Mouse (Mus musculus) heart, embryonic 14.5 days (tissue): Measurements from ENCODE around the gene Ascl2. TPM values are rescaled to one million over a fixed set of nuclear protein-coding genes. Genes with fewer than 3 reads are reported as not detected.

ENCODE experiments used
- ATAC-seq: fragments of 200-750 bp; cut with Nextera tagmentation; 2 replicates; pipeline ENCODE4 v1.8.0; 2017; ENCODE audit warnings: low read depth, moderate TSS enrichment; ENCODE audit not compliant: insufficient number of reproducible peaks, insufficient read depth, low FRiP score
- H3K27ac ChIP-seq, 2 experiments: fragments of 200-500 bp in 1 of 2; fragments of 300-500 bp in 1 of 2; sonication (generic) in 1 of 2; replicated peaks in 1 of 2; 2 replicates each; pipeline ENCODE4 v1.5.1; 2012 to 2014; ENCODE audit warnings: low read depth in 2 of 2, low read length in 2 of 2, control low read depth in 1 of 2, mild to moderate bottlenecking in 1 of 2, mixed read lengths in 1 of 2; ENCODE audit not compliant: control insufficient read depth in 1 of 2, insufficient read depth in 1 of 2
- H3K27me3 ChIP-seq: fragments of 300-500 bp; sonication (generic); 2 replicates; pipeline ENCODE4 v1.6.1; 2014; ENCODE audit warnings: mild to moderate bottlenecking, low read length, control low read depth; ENCODE audit not compliant: control insufficient read depth, insufficient read depth
- H3K36me3 ChIP-seq: fragments of 300-500 bp; sonication (generic); 2 replicates; pipeline ENCODE4 v1.6.1; 2014; ENCODE audit warnings: mild to moderate bottlenecking, control low read depth, low read length, mixed read lengths; ENCODE audit not compliant: control insufficient read depth, insufficient read depth
- H3K4me1 ChIP-seq, 2 experiments: fragments of 200-500 bp in 1 of 2; fragments of 300-500 bp in 1 of 2; sonication (generic) in 1 of 2; 2 replicates each; pipeline ENCODE4 v1.6.1; 2012 to 2014; ENCODE audit warnings: low read length in 2 of 2, control low read depth in 1 of 2, mixed read lengths in 1 of 2; ENCODE audit not compliant: control insufficient read depth in 2 of 2, insufficient read depth in 2 of 2
- H3K4me2 ChIP-seq: fragments of 300-500 bp; sonication (generic); 2 replicates; pipeline ENCODE4 v1.6.1; 2014; ENCODE audit warnings: mild to moderate bottlenecking, low read length
- H3K4me3 ChIP-seq, 2 experiments: fragments of 200-500 bp in 1 of 2; fragments of 300-500 bp in 1 of 2; sonication (generic) in 1 of 2; 2 replicates each; pipeline ENCODE4 v1.5.1; 2012 to 2014; ENCODE audit warnings: low read length in 2 of 2, mild to moderate bottlenecking in 2 of 2, control low read depth in 1 of 2, low read depth in 1 of 2, moderate library complexity in 1 of 2; ENCODE audit not compliant: control insufficient read depth in 1 of 2, insufficient read depth in 1 of 2
- H3K9ac ChIP-seq: fragments of 300-500 bp; sonication (generic); 2 replicates; pipeline ENCODE4 v1.6.1; 2014; ENCODE audit warnings: mild to moderate bottlenecking, low read length
- H3K9me3 ChIP-seq: fragments of 300-500 bp; sonication (generic); 2 replicates; pipeline ENCODE4 v1.6.1; 2016; ENCODE audit warnings: low read length, control low read depth; ENCODE audit not compliant: control insufficient read depth
- WGBS: fragments of 180-500 bp; shearing (Covaris S2); extraction: QIAGEN DNeasy Blood & Tissue Kit; methylation state at CpG from one replicate; pipeline ENCODE4 v1.1.7; 2014; 5-methylcytosine and 5-hydroxymethylcytosine counted together
- polyA plus RNA-seq: library from polyadenylated mRNA; unstranded; fragments of >200 nt; fragmentation: Nextera tagmentation; extraction: Ambion mirVana; gene quantifications from 2 replicates; pipeline ENCODE4 v1.2.1, GENCODE M21; 2014

The Ascl2 gene
- polyA plus RNA-seq, 1 experiment from 2014 or later, result 0.18 TPM

- Histone ChIP-seq H3K9ac (no peak within 1 kb of the TSS), H3K27ac (no peak within 1 kb of the TSS), H3K4me2 (no peak within 1 kb of the TSS), H3K9me3 (no peaks in the 10 kb centered on the region), H3K27me3 (peaks cover under 1% of the 10 kb centered on the region; the same call in 1 of the 2 replicates), H3K4me3 (no peak within 1 kb of the TSS), H3K4me1 (peaks cover 4 to 7% of the 10 kb centered on the region in 2 experiments; a peak in 2 of 4 replicates), H3K36me3 (no peaks in the 10 kb centered on the region)
- 69% methylated on average over 3 of the region's 3 CpGs for WGBS
- no peak for ATAC-seq
Observed at GRCm38 (mm10) chr7:142931028-142931427, 38.0 kb downstream of the Ascl2 start, which contains the start of gene Th. Gene Th (minus strand): TSS chr7:142931128.

- no peak overlapping the region for H3K27ac ChIP-seq
- no peak overlapping the region for H3K4me3 ChIP-seq
- WGBS, result 48% methylated on average over 2 of the region's 2 CpGs
- H3K9ac ChIP-seq, result no peak overlapping the region
- no peak overlapping the region for H3K4me2 ChIP-seq
- H3K36me3 ChIP-seq, result no peaks in the 10 kb centered on the region
- no peak for ATAC-seq
- peaks cover 4% of the 10 kb centered on the region; the same call in 1 of the 2 replicates for H3K27me3 ChIP-seq
- H3K9me3 ChIP-seq, result no peaks in the 10 kb centered on the region
- H3K4me1 ChIP-seq, result peaks cover 4 to 7% of the 10 kb centered on the region in 2 experiments; a peak in 2 of 4 replicates
Observed at GRCm38 (mm10) chr7:142929516-142929915, 39.5 kb downstream of the Ascl2 start.

GRCm38 (mm10) chr7:142927293-142927692 is 41.8 kb downstream of the Ascl2 start:
- no peak for ATAC-seq
- 79% methylated on average over 8 of the region's 8 CpGs for WGBS
- no peak overlapping the region for H3K27ac ChIP-seq
- H3K27me3 ChIP-seq, result peaks cover 9% of the 10 kb centered on the region
- peaks cover 4 to 7% of the 10 kb centered on the region in 2 experiments; a peak in 2 of 4 replicates for H3K4me1 ChIP-seq
- no peaks in the 10 kb centered on the region for H3K9me3 ChIP-seq
- no peak overlapping the region for H3K4me2 ChIP-seq
- no peak overlapping the region for H3K4me3 ChIP-seq
- no peak overlapping the region for H3K9ac ChIP-seq
- H3K36me3 ChIP-seq, result no peaks in the 10 kb centered on the region

GRCm38 (mm10) chr7:142918641-142919628 is 50.1 kb downstream of the Ascl2 start:
- peak; percentile 47 for ATAC-seq
- H3K36me3 ChIP-seq, result no peaks in the 10 kb centered on the region
- 0 out of 4 replicates have a peak, but pooled peaks cover 0 to 4% of the 10 kb centered on the region in 2 experiments for H3K4me1 ChIP-seq
- H3K27me3 ChIP-seq, result peaks cover 64% of the 10 kb centered on the region
- no peak overlapping the region for H3K27ac ChIP-seq
- H3K9me3 ChIP-seq, result no peaks in the 10 kb centered on the region
- H3K4me2 ChIP-seq, result no peak overlapping the region
- no peak overlapping the region for H3K9ac ChIP-seq
- 20% methylated on average over 8 of the region's 8 CpGs for WGBS
- H3K4me3 ChIP-seq, result no peak overlapping the region

- Histone ChIP-seq H3K27me3 (peaks cover 67% of the 10 kb centered on the region), H3K27ac (no peak overlapping the region)
- 84% methylated on average over 5 of the region's 5 CpGs for WGBS
Observed at GRCm38 (mm10) chr7:142917659-142918058, 51.4 kb downstream of the Ascl2 start.

More at GRCm38 (mm10) chr7:142917659-142918058, 51.4 kb downstream of the Ascl2 start:
- Histone ChIP-seq H3K36me3 (no peaks in the 10 kb centered on the region), H3K4me3 (no peak overlapping the region), H3K4me1 (0 out of 4 replicates have a peak, but pooled peaks cover 0 to 4% of the 10 kb centered on the region in 2 experiments), H3K9me3 (no peaks in the 10 kb centered on the region), H3K4me2 (no peak overlapping the region), H3K9ac (no peak overlapping the region)
- no peak for ATAC-seq

Other genes with a start within 250 kb of the Ascl2 start
- 0.63 and 0.96 TPM in 2 replicates for gene Ins2, start 225.9 kb downstream of the Ascl2 start, polyA plus RNA-seq
- gene Th, start 38.1 kb downstream of the Ascl2 start, polyA plus RNA-seq, result 0.30 and 0.57 TPM in 2 replicates
- gene Tspan32, start 35.8 kb upstream of the Ascl2 start, polyA plus RNA-seq, result 2.3 and 2.7 TPM in 2 replicates
- gene Cd81, start 83.5 kb upstream of the Ascl2 start, polyA plus RNA-seq, result 885 and 947 TPM in 2 replicates
- 31.3 and 41.1 TPM in 2 replicates for gene Tssc4, start 100.0 kb upstream of the Ascl2 start, polyA plus RNA-seq
- 3.9 and 4.4 TPM in 2 replicates for gene Trpm5, start 125.4 kb upstream of the Ascl2 start, polyA plus RNA-seq
- 28.1 and 31.1 TPM in 2 replicates for gene Kcnq1, start 137.1 kb upstream of the Ascl2 start, polyA plus RNA-seq